Mouse (Mus musculus): ENCODE results near the gene Mxi1. TPM values are rescaled to one million over a fixed set of nuclear protein-coding genes. Genes with fewer than 3 reads are reported as not detected.

Mxi1 gene
- polyA plus RNA-seq, 1 experiment from 2014 or later, result 34.3 TPM

DNA sequence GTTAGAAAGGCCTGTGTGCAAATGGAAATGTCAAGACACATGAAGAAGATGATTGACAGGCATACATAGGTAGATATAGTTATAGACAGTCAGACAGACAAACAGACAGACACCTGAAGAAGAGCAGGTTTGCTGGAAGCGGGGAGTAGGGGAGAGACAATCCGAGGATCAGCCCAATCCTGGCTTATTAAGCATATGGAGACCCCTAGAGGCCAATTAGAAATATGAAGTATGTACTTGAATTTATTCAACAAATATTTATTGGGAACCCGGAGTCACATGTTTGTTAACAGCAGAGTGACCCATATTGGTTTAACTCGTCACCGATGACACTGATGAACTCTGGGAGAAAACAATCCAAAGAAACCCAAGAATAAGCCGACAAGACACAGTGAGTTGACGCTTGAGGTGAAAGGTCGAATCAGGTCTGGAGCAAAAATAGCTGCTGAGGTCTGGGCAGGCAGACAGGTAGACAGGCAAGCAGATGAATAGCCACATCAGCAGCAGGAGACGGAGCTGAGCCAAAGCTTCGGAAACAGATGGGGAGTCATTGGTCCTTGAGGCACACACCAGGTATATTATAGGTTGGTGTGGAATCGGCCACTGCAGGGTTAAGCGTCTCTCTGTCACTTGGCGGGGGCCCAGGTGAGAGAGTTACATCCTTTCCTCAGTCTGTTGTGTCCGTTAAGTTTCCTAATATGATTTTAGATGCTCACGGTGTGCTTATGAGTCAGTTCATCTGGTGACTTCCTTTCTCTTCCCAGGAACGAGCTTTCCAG, 90.2 kb downstream of the Mxi1 start:
- H3K9ac ChIP-seq (ENCODE audit: low read depth, low read length), result no peak overlapping the region
- no peaks in the 10 kb centered on the region for H3K4me1 ChIP-seq (replicated peaks; ENCODE audit: control insufficient read depth, insufficient read depth, low read length)
- DNase-seq (ENCODE audit: low spot score) (no peak), ATAC-seq (replicated peaks; ENCODE audit: low FRiP score) (no peak)
- no peak overlapping the region for H3K27ac ChIP-seq (ENCODE audit: low read depth, low read length)
- WGBS, result 80% methylated on average over 16 of the region's 16 CpGs
- H3K36me3 ChIP-seq (ENCODE audit: control insufficient read depth, insufficient read depth, low read length), result no peaks in the 10 kb centered on the region
- H3K27me3 ChIP-seq (replicated peaks; ENCODE audit: control insufficient read depth, insufficient read depth, low read length), result no peaks in the 10 kb centered on the region
- no peak overlapping the region for H3K4me2 ChIP-seq
- H3K4me3 ChIP-seq (ENCODE audit: low read depth, low read length), result no peak overlapping the region
- H3K9me3 ChIP-seq (ENCODE audit: control insufficient read depth, low read length), result no peaks in the 10 kb centered on the region

DNA sequence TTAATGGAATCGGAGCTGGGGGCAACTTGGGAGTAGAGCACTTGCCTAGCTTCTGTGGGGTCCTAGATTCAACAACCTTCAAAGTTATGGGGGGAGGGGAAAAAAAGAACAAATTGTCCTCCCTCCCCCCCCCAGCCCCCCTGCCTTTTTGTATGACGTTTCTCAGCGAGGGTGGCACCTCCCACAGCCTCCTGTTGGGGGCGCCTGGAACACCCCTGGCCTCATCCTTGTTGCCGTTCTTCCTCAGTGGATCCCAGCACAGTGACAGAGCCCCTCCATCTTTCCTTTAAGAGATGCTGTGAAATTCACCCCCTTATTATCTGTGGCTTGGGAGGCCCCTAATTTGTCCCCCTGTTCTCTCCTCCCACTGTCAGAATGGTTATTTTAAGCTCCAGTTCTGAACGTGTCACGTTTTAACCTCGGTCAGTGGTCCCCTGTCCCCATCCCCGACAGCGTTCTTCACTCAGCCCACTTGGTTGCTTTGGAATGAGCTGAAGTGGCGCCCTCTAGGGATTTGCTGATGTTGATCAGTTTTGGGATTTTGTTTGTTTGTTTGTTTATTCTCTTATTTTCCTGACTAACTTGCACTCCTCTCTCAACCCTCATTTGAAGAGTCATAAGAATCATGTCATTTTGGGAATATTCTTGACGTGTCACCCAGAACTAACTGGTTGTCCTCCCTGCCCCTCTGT, 92.6 kb downstream of the Mxi1 start:
- no peak for DNase-seq (ENCODE audit: low spot score)
- no peak overlapping the region for H3K4me3 ChIP-seq (ENCODE audit: low read depth, low read length)
- no peaks in the 10 kb centered on the region for H3K27me3 ChIP-seq (replicated peaks; ENCODE audit: control insufficient read depth, insufficient read depth, low read length)
- no peaks in the 10 kb centered on the region for H3K4me1 ChIP-seq (replicated peaks; ENCODE audit: control insufficient read depth, insufficient read depth, low read length)
- no peaks in the 10 kb centered on the region for H3K36me3 ChIP-seq (ENCODE audit: control insufficient read depth, insufficient read depth, low read length)
- 48% methylated on average over 12 of the region's 12 CpGs for WGBS
- H3K27ac ChIP-seq (ENCODE audit: low read depth, low read length), result no peak overlapping the region
- no peak overlapping the region for H3K4me2 ChIP-seq
- no peak overlapping the region for H3K9ac ChIP-seq (ENCODE audit: low read depth, low read length)
- H3K9me3 ChIP-seq (ENCODE audit: control insufficient read depth, low read length), result no peaks in the 10 kb centered on the region
- no peak for ATAC-seq (replicated peaks; ENCODE audit: low FRiP score)

DNA sequence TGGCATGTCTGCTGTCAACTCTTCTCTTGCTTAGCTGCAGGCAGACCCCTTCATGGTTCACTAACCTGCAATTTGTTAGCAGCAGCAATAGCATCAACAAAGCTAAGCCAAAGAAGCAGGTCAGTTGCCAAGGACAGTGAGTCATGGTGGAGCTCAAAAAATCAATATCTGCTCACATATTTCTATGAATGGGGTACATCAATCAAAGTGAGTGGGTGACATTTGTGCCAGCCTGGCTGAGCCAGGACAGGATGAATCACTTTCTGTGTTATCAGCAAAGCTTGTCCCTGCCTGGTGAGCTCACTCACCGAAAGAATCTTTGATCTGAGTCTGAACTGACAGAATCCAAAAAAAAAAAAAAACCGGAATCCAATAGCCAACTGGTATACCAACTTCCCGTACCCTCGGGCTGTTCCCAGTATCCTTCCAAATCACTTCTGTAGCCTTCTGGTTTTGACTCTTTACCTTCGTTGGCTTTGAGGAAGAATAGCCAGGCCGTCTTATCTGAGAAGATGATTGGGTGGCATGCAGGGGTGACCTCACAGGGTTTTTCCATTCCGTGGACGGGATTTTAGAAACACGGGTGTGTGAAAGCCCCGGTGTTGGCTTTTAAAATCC, 94.0 kb downstream of the Mxi1 start:
- ATAC-seq (replicated peaks; ENCODE audit: low FRiP score) (no peak), DNase-seq (ENCODE audit: low spot score) (no peak)
- H3K9ac ChIP-seq (ENCODE audit: low read depth, low read length), result no peak overlapping the region
- H3K9me3 ChIP-seq (ENCODE audit: control insufficient read depth, low read length), result no peaks in the 10 kb centered on the region
- no peak overlapping the region for H3K4me3 ChIP-seq (ENCODE audit: low read depth, low read length)
- 82% methylated on average over 10 of the region's 10 CpGs for WGBS
- H3K4me1 ChIP-seq (replicated peaks; ENCODE audit: control insufficient read depth, insufficient read depth, low read length), result no peaks in the 10 kb centered on the region
- H3K27ac ChIP-seq (ENCODE audit: low read depth, low read length), result no peak overlapping the region
- no peak overlapping the region for H3K4me2 ChIP-seq
- no peaks in the 10 kb centered on the region for H3K27me3 ChIP-seq (replicated peaks; ENCODE audit: control insufficient read depth, insufficient read depth, low read length)
- no peaks in the 10 kb centered on the region for H3K36me3 ChIP-seq (ENCODE audit: control insufficient read depth, insufficient read depth, low read length)

DNA sequence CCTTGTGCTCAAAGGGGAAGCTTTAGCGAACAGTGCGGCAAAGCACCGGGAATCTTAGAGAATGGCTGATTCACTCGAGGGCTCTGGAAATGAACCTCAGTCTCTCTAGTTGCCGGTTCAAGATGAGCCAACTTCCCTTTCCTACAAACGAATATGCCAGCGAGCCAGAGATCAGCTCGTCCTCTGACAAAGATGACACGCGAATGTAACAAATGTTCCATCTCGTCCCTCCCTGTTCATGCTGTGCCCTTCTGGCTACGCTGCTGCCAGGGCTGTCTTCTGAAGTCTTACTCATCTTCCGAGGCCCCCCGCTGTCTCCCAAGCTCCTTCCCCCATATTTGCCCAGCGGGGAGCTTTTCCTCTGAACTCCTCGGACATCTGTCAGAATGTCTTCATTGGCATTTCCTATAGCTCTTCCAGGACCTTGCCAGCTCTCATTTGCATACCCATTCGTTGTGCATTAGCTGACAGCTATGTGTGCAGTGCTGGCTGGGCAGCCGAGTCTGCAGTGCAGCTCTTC, 94.6 kb downstream of the Mxi1 start:
- Histone ChIP-seq H3K4me1 (replicated peaks; ENCODE audit: control insufficient read depth, insufficient read depth, low read length) (peaks cover under 1% of the 10 kb centered on the region; the same call in 1 of the 2 replicates), H3K9me3 (ENCODE audit: control insufficient read depth, low read length) (no peaks in the 10 kb centered on the region), H3K4me2 (no peak overlapping the region), H3K27ac (ENCODE audit: low read depth, low read length) (no peak overlapping the region), H3K36me3 (ENCODE audit: control insufficient read depth, insufficient read depth, low read length) (no peaks in the 10 kb centered on the region), H3K27me3 (replicated peaks; ENCODE audit: control insufficient read depth, insufficient read depth, low read length) (no peaks in the 10 kb centered on the region), H3K9ac (ENCODE audit: low read depth, low read length) (no peak overlapping the region), H3K4me3 (ENCODE audit: low read depth, low read length) (no peak overlapping the region)
- ATAC-seq (replicated peaks; ENCODE audit: low FRiP score), result no peak
- DNase-seq (ENCODE audit: low spot score), result no peak
- 69% methylated on average over 18 of the region's 18 CpGs for WGBS

DNA sequence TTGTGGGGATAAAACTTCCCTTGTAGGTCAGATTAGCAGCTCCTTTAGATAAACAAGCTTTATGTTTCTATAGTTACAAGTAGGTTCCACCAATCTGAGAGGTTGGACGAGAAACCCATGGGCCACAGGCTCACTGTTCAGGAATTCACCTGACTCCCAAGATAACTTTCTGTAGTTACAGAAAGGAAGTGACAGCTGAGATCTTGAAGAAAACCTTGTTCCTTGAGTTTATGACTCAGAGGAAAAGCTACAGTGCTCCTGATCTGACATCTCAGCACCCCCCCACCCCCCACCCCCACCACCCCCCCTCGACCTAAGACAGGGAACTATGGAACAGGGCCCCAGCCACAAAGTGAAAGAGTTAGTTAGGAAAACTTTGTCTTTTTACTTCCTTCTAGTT, 95.5 kb downstream of the Mxi1 start:
- 40% methylated on average over 2 of the region's 2 CpGs for WGBS
- no peak for DNase-seq (ENCODE audit: low spot score)
- H3K4me1 ChIP-seq (replicated peaks; ENCODE audit: control insufficient read depth, insufficient read depth, low read length), result peaks cover 5% of the 10 kb centered on the region; the same call in 1 of the 2 replicates
- H3K27me3 ChIP-seq (replicated peaks; ENCODE audit: control insufficient read depth, insufficient read depth, low read length), result no peaks in the 10 kb centered on the region
- no peak for ATAC-seq (replicated peaks; ENCODE audit: low FRiP score)
- no peak overlapping the region for H3K9ac ChIP-seq (ENCODE audit: low read depth, low read length)
- H3K4me3 ChIP-seq (ENCODE audit: low read depth, low read length), result no peak overlapping the region
- H3K9me3 ChIP-seq (ENCODE audit: control insufficient read depth, low read length), result no peaks in the 10 kb centered on the region
- H3K27ac ChIP-seq (ENCODE audit: low read depth, low read length), result no peak overlapping the region
- H3K36me3 ChIP-seq (ENCODE audit: control insufficient read depth, insufficient read depth, low read length), result no peaks in the 10 kb centered on the region
- H3K4me2 ChIP-seq, result no peak overlapping the region

DNA sequence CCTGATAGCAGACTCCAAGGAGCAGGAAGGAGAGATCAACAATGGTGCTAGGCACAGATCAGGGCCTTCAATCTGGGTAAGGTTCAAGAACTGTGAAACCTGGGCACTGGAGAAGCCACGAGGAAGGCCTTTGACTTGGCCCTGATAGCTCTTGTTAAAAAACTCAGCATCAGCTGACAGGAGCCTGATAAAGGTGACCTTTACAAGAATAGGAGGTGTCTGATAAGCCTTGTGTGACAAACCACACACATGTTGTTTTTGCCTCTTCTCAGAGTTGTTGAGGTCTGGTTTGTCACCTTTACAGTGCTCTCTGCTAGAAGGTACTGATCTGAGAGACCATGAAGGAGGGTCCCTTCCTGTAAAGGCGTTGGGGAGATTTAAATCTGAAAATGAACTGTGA, 97.0 kb downstream of the Mxi1 start:
- no peak for ATAC-seq (replicated peaks; ENCODE audit: low FRiP score)
- WGBS, result 32% methylated on average over 2 of the region's 2 CpGs

DNA sequence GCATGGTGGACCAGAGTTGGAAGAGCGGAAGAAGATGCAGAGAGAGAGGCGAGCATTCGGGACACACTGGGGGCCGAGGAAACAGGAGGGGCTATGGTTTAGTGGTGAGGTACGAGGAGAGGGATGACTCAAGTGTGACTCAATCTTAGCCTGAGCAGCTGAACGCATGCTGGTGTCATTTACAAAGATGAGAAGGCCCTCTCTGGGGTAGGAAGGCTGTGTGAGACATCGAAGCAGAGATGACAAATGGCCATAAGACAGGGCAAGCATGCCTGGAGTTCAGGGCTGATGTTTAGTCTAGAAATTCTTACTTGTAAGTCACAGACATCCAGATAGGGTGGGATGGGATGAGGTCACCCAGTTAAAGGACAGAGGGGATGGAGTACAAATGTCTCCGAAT, 98.1 kb downstream of the Mxi1 start:
- Histone ChIP-seq H3K4me2 (no peak overlapping the region), H3K4me1 (replicated peaks; ENCODE audit: control insufficient read depth, insufficient read depth, low read length) (peaks cover 15% of the 10 kb centered on the region), H3K27me3 (replicated peaks; ENCODE audit: control insufficient read depth, insufficient read depth, low read length) (no peaks in the 10 kb centered on the region), H3K27ac (ENCODE audit: low read depth, low read length) (no peak overlapping the region), H3K9me3 (ENCODE audit: control insufficient read depth, low read length) (no peaks in the 10 kb centered on the region), H3K4me3 (ENCODE audit: low read depth, low read length) (no peak overlapping the region), H3K36me3 (ENCODE audit: control insufficient read depth, insufficient read depth, low read length) (no peaks in the 10 kb centered on the region), H3K9ac (ENCODE audit: low read depth, low read length) (no peak overlapping the region)
- WGBS, result 69% methylated on average over 8 of the region's 8 CpGs
- DNase-seq (ENCODE audit: low spot score) (no peak), ATAC-seq (replicated peaks; ENCODE audit: low FRiP score) (no peak)

More for the DNA sequence above, 97.0 kb downstream of the Mxi1 start:
- H3K27me3 ChIP-seq (replicated peaks; ENCODE audit: control insufficient read depth, insufficient read depth, low read length), result no peaks in the 10 kb centered on the region
- no peak for DNase-seq (ENCODE audit: low spot score)
- no peaks in the 10 kb centered on the region for H3K9me3 ChIP-seq (ENCODE audit: control insufficient read depth, low read length)
- H3K4me2 ChIP-seq, result no peak overlapping the region
- no peaks in the 10 kb centered on the region for H3K36me3 ChIP-seq (ENCODE audit: control insufficient read depth, insufficient read depth, low read length)
- H3K4me1 ChIP-seq (replicated peaks; ENCODE audit: control insufficient read depth, insufficient read depth, low read length), result peaks cover 12% of the 10 kb centered on the region
- no peak overlapping the region for H3K9ac ChIP-seq (ENCODE audit: low read depth, low read length)
- no peak overlapping the region for H3K4me3 ChIP-seq (ENCODE audit: low read depth, low read length)
- no peak overlapping the region for H3K27ac ChIP-seq (ENCODE audit: low read depth, low read length)

DNA sequence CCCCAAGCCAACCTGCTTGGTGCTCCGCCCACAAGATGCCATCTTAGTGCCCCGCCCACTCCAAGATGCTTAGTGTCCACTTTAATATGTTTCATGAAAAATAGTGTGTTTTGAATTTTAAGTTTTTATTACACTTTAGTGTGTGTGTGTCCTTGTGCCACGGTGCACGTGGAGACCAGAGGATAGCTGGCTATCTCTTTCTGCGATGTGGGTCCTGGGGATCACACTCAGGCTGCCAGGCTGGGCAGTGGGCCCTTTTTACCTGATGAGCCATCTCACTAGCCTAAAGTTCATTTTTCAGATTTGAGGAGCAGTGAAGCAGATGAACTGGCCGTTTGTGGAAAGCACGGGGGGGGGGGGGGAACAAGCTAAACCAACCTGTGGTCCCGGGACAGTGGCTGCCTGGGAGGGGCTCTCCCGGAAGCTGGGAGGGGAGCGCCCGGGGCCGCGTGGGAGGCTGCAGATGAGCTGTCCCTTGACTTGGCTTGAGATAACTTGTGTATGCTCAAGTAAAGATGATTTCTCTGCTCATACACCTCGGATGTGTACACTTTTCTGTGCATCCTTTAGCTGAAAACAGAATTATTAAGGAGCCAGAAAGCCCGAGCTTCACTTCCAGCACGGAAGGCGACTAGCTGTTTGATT, 99.5 kb downstream of the Mxi1 start:
- no peak for ATAC-seq (replicated peaks; ENCODE audit: low FRiP score)
- H3K9me3 ChIP-seq (ENCODE audit: control insufficient read depth, low read length), result no peaks in the 10 kb centered on the region
- 51% methylated on average over 17 of the region's 17 CpGs for WGBS
- no peaks in the 10 kb centered on the region for H3K27me3 ChIP-seq (replicated peaks; ENCODE audit: control insufficient read depth, insufficient read depth, low read length)
- no peak overlapping the region for H3K9ac ChIP-seq (ENCODE audit: low read depth, low read length)
- H3K4me2 ChIP-seq, result peak overlapping the region; percentile 43; the same call in 1 of the 2 replicates
- no peak overlapping the region for H3K27ac ChIP-seq (ENCODE audit: low read depth, low read length)
- DNase-seq (ENCODE audit: low spot score), result no peak
- H3K36me3 ChIP-seq (ENCODE audit: control insufficient read depth, insufficient read depth, low read length), result no peaks in the 10 kb centered on the region
- no peak overlapping the region for H3K4me3 ChIP-seq (ENCODE audit: low read depth, low read length)
- peaks cover 23% of the 10 kb centered on the region for H3K4me1 ChIP-seq (replicated peaks; ENCODE audit: control insufficient read depth, insufficient read depth, low read length)
